Mouse (Mus musculus) yolk sac, embryonic 10.5 days (tissue): ENCODE data around the gene Mtch2.
"Not testable (repeated sequence)": the region's sequence is repeated elsewhere in the genome, so short reads cannot be mapped to it uniquely, and the experiment has no call there.

ENCODE experiments used
- DNase-seq: peaks from one replicate; pipeline ENCODE4 v3.0.0-alpha.2; 2017; ENCODE audit warnings: low spot score

Gene Mtch2

DNA sequence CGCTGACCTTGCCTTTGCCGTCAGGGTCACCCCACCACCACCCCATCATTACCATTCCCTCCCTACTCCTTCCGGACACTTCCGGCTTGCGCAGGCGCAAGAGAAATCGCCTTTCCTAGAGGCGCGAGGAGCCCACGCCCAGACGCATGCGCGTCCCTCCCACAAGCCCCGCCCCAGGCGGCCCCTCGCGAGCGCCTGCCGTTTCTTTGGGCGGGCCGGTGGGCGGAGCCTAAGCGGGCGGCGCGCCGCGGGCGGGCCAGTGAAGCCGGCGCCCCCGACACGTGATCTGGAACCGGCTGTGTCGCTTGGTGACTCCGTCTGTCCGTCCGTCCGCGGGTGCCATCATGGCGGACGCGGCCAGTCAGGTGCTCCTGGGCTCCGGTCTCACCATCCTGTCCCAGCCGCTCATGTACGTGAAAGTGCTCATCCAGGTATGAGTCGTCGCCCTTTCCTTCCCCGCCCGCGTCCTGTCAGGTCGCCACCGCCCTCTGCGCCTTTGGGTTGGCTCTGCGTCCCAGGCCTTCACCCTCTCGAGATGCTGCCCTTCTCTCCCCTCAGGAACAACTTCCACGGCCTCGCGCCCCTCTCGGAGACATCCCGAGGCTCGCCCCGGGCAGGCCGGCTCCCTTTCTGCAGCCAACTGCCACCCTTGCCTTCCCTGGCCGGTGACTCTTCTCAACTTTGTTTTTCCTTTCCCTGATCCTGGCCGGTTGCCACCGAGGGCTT lies at the start of gene Mtch2:
Mtch2 (plus strand) TSS at position 201 of the 726 bp plus-strand sequence.
- peak; percentile 97 for DNase-seq

DNA sequence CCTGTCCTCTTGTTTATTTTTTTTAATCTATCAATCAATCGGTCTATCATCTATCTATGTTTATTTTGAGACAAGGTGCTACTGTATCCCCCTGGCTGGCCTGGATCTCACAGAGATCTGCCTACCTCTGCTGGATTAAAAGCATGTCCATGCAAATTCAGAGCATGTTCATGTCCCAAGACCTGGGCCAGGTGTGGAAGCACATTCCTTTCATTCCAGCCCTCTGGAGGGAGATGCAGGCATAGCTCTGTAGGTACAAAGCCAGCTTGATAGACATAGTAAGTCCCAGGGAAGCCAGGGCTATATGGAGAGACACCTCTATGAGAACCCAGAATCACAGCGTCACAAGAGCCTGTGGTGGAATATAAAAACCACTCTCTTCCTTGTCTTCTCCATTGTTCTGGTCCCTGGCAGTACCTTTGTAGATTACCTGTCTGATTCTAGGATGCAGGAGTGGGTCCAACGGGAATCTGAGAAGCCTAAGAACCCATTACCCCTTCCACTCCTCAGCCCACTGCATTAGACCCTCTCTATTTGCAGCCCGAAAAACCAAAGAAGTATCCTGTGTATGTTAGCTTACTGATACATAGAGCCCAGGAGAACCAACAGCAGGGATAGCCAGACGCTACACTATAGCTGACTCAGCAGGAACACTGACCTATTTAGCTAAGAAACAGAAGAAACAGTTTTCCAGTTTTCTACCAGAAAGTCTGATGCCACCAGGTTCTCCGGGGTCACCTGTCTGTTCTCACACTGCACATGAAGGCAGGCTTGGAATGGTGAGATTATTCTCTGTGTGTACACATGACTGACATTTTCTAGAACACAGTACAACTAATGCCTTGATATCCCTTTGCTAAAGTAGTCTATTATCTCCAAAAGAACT lies 38.5 kb upstream of the Mtch2 start:
- DNase-seq: no peak

GRCm38 (mm10) chr2:90810751-90811150 lies 36.2 kb upstream of the Mtch2 start:
- DNase-seq: no peak

GRCm38 (mm10) chr2:90815266-90815665 lies 31.7 kb upstream of the Mtch2 start:
- no peak for DNase-seq

GRCm38 (mm10) chr2:90816144-90816543 lies 30.8 kb upstream of the Mtch2 start:
- DNase-seq: no peak

- no peak for DNase-seq
Observed at GRCm38 (mm10) chr2:90818710-90819109, 28.2 kb upstream of the Mtch2 start.

DNA sequence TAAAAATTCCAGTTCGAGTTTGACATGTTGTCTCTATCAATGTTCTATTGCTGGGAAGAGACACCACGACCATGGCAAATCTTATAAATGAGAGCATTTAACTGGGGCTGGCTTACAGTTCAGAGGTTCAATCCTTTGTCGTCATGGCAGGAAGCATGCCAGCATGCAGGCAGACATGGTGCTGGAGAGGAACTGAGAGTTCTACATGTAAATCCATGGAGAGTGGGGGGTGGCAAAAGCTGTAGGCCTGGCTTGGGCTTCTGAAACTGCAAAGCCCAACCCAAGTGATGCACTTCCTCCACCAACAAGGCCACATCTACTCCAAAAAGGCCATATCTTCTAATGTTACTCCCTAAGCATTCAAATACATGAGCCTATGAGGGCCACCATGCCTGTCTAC lies 26.1 kb upstream of the Mtch2 start:
- no peak for DNase-seq

DNA sequence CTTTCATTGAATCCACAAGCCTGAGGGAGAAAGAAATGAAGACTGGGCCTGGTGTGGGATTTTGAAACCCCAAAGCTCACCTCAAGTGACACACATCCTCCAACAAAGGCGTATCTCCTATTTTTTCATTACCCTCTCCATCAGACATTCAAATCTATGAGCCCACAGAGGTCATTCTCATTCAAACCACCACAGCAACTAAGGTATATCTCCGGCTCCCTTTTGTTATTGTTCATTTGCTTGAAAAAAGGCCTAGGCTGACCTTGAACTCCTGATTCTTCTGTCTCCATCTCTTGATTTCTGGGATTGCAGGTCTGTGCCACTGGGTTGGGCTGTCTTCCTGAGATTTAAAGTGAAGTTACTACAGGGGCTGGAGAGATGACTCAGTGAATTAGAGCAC lies 24.0 kb upstream of the Mtch2 start:
- DNase-seq: no peak

- no peak for DNase-seq
Observed at GRCm38 (mm10) chr2:90823781-90824180, 23.2 kb upstream of the Mtch2 start.

- not testable (repeated sequence) for DNase-seq
Observed at GRCm38 (mm10) chr2:90824528-90824927, 22.4 kb upstream of the Mtch2 start.

GRCm38 (mm10) chr2:90825515-90826172 lies 21.3 kb upstream of the Mtch2 start:
- DNase-seq: no peak

- no peak for DNase-seq
Observed at GRCm38 (mm10) chr2:90828739-90829138, 18.2 kb upstream of the Mtch2 start.

- DNase-seq: no peak
Observed at GRCm38 (mm10) chr2:90833502-90833901, 13.5 kb upstream of the Mtch2 start.

DNA sequence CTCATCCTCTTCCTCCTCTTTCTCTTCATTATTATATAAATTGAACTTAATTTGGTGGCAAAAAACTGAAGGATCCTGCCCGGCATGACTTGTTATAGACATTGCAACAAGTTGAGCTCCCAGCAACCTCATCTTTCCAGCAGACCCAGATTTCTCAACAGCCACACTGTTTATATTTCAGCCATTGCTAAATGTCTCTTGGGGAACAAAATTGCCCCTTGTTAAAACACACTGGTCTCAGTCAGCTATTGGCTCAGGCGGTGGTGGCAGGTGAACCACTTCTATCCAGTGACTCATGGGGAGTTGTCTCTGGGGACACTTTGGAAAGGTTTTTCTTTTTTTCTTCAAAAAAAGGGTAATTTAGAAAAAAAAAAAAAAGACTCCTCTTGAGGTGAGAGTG lies 8.3 kb upstream of the Mtch2 start:
- DNase-seq: no peak

DNA sequence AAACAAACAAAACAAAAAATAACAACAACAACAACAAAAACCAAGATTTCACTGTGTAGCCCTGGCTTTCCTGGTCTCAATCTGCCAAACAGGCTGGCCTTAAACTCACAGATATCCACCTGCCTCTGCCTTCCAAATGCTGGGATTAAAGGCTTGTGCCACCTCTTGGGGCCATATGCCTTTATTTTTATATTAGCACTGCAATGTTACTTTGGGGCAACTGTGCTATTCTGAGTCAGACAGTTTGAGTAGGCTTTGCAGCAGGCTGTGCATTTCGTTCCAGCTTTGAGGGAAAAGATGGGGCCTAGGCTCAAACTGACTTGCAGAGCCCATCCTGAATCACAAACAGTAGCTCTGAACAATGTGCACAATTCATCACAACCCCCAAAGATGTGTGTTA lies 3.3 kb upstream of the Mtch2 start:
- no peak for DNase-seq

- no peak for DNase-seq
Observed at GRCm38 (mm10) chr2:90844262-90844661, 2.7 kb upstream of the Mtch2 start.

GRCm38 (mm10) chr2:90845234-90845633 lies 1.7 kb upstream of the Mtch2 start:
- DNase-seq: peak; percentile 36

DNA sequence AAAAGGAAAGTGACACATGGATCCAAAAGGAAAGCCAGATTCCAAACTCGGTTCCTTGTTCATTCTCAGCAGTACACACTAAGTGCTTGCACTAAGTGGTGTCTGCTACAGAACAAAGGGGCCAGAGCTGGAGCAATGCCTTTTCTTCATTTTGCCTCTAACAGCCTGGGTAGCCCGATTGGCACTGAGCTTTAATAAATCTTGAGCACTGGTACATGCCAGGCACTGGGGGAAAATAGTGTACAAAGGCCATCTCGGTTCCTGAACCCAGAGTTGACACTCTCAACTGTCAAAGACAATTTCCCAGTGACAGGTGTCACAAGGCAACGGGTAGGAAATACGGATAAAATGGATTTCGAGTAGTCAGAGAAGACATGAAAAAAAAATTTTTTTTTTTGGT lies 784 bp upstream of the Mtch2 start:
- DNase-seq: no peak

DNA sequence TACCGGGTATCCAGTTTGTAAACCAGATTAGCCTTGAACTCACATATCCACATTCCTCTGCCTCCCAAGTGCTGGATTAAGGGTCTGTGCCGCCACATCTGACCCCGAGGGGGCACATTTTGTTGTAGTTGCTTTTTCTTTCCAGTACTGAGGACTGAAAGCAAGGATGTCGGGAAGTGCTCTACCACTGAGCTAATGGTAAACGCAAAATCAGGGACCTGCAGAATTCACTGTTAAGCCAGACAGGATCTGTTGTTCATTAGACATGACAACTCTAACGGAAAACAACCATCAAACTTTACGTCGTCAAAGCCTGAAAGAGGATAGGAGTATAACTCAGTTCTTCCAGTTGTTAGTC lies 379 bp upstream of the Mtch2 start:
- no peak for DNase-seq

DNA sequence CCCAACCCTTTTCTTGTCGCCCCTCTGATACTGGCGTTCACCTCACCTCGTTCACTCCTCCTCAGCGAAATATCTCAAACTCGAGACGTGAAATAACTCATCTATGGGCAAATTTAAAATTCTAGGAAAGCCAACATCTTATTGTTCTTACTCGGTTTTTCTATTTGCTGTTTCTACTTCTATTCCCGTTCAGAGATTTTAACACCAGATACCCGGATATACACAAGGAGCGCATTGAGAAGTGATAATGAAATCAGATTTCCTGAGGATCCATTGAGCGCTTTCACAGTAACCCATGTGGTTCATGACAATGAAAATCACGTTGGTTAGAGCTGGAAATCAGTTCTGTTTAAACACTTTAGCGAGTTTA lies 711 bp downstream of the Mtch2 start:
- no peak for DNase-seq

DNA sequence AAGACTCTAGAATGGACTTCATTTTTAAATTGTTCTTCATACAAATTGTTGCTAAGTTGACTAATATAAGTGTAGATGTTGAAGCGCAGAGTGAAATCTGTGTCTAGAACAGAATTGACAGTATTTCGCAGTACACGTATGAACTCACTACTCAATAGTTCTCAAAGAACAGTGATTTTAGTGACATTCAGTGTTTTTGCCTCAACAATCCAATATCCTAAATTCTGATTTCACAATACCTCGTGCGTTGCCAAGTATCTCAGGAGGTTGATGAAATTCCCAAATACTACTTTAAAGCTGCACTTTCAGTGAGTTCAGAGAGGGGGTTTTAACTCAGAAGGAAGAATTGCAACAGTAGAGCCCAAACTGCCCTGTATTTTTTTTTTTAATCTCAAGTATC lies 1.4 kb downstream of the Mtch2 start:
- no peak for DNase-seq

- no peak for DNase-seq
Observed at GRCm38 (mm10) chr2:90850401-90850800, 3.4 kb downstream of the Mtch2 start.

GRCm38 (mm10) chr2:90861486-90861885 lies 14.5 kb downstream of the Mtch2 start:
- no peak for DNase-seq
